Mouse (Mus musculus): ENCODE data around the gene Ugt1a7c. TPM values are rescaled to one million over a fixed set of nuclear protein-coding genes. Genes with fewer than 3 reads are reported as not detected.
A peak's percentile ranks its signal among the peaks of the same experiment; 100 is the strongest.

The Ugt1a7c gene
- polyA plus RNA-seq, 1 experiment from 2014 or later: 1.3 TPM

DNA sequence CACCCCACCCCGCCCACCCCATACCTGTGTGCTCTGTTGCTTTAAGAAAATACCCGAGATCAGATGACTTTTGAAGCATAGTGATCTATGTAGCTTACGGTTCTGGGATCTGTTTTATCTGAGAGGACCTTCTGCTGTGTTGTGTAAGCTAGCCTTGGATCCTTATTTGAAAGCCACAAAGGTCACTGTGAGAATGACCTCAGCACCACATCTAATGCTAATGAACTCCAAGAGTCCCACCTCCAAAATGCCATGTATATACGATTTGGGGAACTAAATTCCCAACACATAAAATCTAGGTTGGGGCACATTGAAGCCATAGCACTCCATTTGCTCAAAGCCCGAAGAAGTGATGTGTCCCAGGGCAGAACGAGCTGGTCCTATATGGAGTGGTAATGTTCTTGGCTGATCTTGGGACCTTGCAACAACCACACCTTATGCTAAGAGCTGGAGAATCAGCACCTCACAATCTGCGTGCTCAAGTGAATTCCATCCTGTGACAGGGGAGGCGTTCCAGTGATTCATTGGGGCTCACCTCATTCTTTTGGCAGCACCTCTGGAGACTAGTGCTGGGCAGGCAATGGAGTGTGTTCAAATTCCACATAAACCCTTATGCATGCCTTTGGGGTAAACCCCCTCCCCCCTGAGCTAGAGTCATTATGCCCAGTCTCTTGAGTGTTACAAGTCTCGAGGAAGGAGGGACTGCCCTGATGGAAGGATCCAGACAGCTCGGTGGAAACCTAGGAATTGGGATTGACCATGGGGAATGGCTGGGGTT is 162.2 kb downstream of the Ugt1a7c start:
- Histone ChIP-seq H3K9me3 (ENCODE audit: control insufficient read depth, low read length) (peaks cover 58% of the 10 kb centered on the region), H3K4me3 (replicated peaks; ENCODE audit: low read length) (no peak overlapping the region), H3K9ac (no peak overlapping the region), H3K27ac (no peak overlapping the region), H3K27me3 (ENCODE audit: control insufficient read depth, insufficient read depth, low read length) (no peaks in the 10 kb centered on the region), H3K4me2 (replicated peaks) (no peak overlapping the region), H3K4me1 (replicated peaks; ENCODE audit: control insufficient read depth, insufficient read depth, low read length) (no peaks in the 10 kb centered on the region), H3K36me3 (replicated peaks; ENCODE audit: control insufficient read depth, insufficient read depth) (peaks cover 18% of the 10 kb centered on the region)
- no peak for DNase-seq (ENCODE audit: low spot score)
- WGBS: 81% methylated on average over 10 of the region's 10 CpGs
- no peak for ATAC-seq (ENCODE audit: low FRiP score)

DNA sequence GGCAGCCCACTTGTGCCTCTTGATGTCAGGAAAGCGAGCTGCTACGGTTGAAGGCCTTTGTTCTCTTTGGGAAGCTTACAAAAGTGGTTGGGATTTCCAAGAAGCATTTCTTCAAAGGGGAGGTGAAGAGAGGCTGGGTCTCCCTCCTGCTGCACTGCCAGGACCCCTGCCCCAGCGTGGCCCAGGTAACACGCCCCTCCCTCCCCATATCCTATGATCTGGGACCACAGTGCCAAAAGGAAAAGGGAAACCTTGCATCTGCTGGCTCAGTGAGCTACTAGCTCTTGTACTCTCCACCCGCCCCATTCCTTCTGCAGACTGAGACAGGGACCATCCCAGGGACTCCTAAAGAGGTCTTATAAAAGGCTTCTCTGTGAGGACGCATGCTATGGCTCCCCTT is 162.8 kb downstream of the Ugt1a7c start:
- ATAC-seq (ENCODE audit: low FRiP score) (no peak), DNase-seq (ENCODE audit: low spot score) (no peak)
- H3K4me2 ChIP-seq (replicated peaks): no peak overlapping the region
- no peak overlapping the region for H3K4me3 ChIP-seq (replicated peaks; ENCODE audit: low read length)
- H3K27ac ChIP-seq: no peak overlapping the region
- H3K27me3 ChIP-seq (ENCODE audit: control insufficient read depth, insufficient read depth, low read length): no peaks in the 10 kb centered on the region
- WGBS: 83% methylated on average over 6 of the region's 6 CpGs
- peaks cover 24% of the 10 kb centered on the region for H3K36me3 ChIP-seq (replicated peaks; ENCODE audit: control insufficient read depth, insufficient read depth)
- no peak overlapping the region for H3K9ac ChIP-seq
- H3K9me3 ChIP-seq (ENCODE audit: control insufficient read depth, low read length): peaks cover 52% of the 10 kb centered on the region
- no peaks in the 10 kb centered on the region for H3K4me1 ChIP-seq (replicated peaks; ENCODE audit: control insufficient read depth, insufficient read depth, low read length)

DNA sequence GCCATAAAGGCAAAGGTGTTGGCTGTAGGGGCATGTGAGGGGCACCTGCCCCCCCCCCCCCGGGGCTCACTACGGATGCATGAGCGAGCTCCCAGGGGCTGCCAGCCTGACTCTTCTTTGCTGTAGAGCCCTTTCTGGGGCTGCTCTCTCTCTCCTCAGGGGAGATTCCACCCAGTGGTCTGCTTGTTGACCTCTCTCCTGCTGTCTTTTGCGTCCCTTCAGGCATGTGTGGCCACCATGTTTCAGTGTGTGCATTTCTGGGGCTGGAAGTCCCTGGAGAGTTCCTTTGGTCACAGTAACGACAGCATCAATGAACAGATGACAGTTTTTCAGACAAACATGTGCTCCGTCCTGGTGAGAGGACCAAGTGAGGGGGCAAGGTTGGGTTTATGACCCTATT is 163.5 kb downstream of the Ugt1a7c start:
- H3K9ac ChIP-seq: no peak overlapping the region
- H3K36me3 ChIP-seq (replicated peaks; ENCODE audit: control insufficient read depth, insufficient read depth): peaks cover 31% of the 10 kb centered on the region
- WGBS: 61% methylated on average over 6 of the region's 6 CpGs
- H3K27me3 ChIP-seq (ENCODE audit: control insufficient read depth, insufficient read depth, low read length): no peaks in the 10 kb centered on the region
- H3K27ac ChIP-seq: no peak overlapping the region
- ATAC-seq (ENCODE audit: low FRiP score) (no peak), DNase-seq (ENCODE audit: low spot score) (no peak)
- peaks cover 45% of the 10 kb centered on the region for H3K9me3 ChIP-seq (ENCODE audit: control insufficient read depth, low read length)
- H3K4me2 ChIP-seq (replicated peaks): no peak overlapping the region
- H3K4me3 ChIP-seq (replicated peaks; ENCODE audit: low read length): no peak overlapping the region
- no peaks in the 10 kb centered on the region for H3K4me1 ChIP-seq (replicated peaks; ENCODE audit: control insufficient read depth, insufficient read depth, low read length)

DNA sequence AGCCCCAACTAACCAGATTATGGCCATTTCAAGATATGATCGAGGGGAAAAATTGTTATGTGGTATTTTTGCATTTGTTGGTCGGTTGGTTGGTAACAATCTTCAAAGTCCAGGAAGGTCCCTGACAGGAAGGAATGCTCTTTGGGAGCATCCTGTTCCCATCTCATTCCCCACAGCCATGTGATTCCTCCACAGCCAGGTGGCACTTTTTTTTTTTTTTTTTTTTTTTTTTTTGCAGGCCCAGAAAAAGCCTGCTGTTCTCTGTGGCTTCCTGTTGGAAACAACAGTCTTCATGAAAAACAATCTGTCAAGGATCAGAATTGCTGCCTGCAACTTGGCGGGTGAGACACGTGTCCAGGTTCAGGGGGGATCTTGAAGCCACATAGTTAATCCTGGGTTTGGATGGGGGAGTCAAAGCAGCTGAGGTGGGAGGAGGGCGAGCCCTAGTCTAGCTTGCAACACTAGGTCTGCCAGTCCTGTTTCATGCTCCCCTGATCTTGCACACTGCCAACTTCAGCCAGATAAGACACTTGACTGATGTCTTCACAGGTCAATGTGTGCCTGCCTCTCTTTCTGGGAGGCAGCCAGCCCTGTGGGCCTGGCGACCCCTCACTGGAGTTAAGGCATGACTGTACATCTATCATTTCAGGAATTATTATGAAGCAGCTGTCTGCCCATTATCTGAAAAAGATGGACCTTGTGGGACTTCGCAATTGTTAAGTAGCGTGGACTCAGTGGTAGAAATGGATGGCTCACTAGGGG is 164.2 kb downstream of the Ugt1a7c start:
- H3K4me2 ChIP-seq (replicated peaks): no peak overlapping the region
- no peak overlapping the region for H3K27ac ChIP-seq
- H3K4me3 ChIP-seq (replicated peaks; ENCODE audit: low read length): no peak overlapping the region
- peaks cover 38% of the 10 kb centered on the region for H3K36me3 ChIP-seq (replicated peaks; ENCODE audit: control insufficient read depth, insufficient read depth)
- WGBS: 73% methylated on average over 8 of the region's 8 CpGs
- H3K4me1 ChIP-seq (replicated peaks; ENCODE audit: control insufficient read depth, insufficient read depth, low read length): no peaks in the 10 kb centered on the region
- ATAC-seq (ENCODE audit: low FRiP score): peak; percentile 1; the same call in 1 of the 2 replicates
- peaks cover 38% of the 10 kb centered on the region for H3K9me3 ChIP-seq (ENCODE audit: control insufficient read depth, low read length)
- no peaks in the 10 kb centered on the region for H3K27me3 ChIP-seq (ENCODE audit: control insufficient read depth, insufficient read depth, low read length)
- no peak for DNase-seq (ENCODE audit: low spot score)
- H3K9ac ChIP-seq: no peak overlapping the region

DNA sequence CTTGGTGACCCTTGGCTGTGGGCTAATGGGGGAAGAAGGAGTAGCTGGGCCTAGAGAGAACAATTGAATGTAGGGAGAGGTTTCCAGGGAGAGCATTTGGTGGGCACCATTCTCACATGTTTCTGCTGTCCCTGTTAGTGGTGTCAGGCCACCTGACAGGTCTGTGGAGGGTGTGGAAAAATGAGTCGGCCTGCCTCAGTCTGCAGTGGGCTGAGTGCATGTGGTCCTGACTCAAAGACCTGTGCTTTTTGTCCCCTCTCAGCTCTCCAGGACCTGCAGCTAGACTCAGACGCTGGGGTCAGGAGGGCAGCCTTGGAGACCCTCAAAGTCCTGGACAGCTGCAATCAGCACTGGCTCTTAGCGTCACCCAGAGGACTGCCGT is 164.8 kb downstream of the Ugt1a7c start:
- 80% methylated on average over 4 of the region's 4 CpGs for WGBS
- no peak overlapping the region for H3K9ac ChIP-seq
- H3K36me3 ChIP-seq (replicated peaks; ENCODE audit: control insufficient read depth, insufficient read depth): peaks cover 44% of the 10 kb centered on the region
- no peak overlapping the region for H3K4me2 ChIP-seq (replicated peaks)
- no peak overlapping the region for H3K4me3 ChIP-seq (replicated peaks; ENCODE audit: low read length)
- H3K4me1 ChIP-seq (replicated peaks; ENCODE audit: control insufficient read depth, insufficient read depth, low read length): no peaks in the 10 kb centered on the region
- peaks cover 33% of the 10 kb centered on the region for H3K9me3 ChIP-seq (ENCODE audit: control insufficient read depth, low read length)
- DNase-seq (ENCODE audit: low spot score): no peak
- H3K27me3 ChIP-seq (ENCODE audit: control insufficient read depth, insufficient read depth, low read length): no peaks in the 10 kb centered on the region
- no peak overlapping the region for H3K27ac ChIP-seq
- ATAC-seq (ENCODE audit: low FRiP score): peak; percentile 5

DNA sequence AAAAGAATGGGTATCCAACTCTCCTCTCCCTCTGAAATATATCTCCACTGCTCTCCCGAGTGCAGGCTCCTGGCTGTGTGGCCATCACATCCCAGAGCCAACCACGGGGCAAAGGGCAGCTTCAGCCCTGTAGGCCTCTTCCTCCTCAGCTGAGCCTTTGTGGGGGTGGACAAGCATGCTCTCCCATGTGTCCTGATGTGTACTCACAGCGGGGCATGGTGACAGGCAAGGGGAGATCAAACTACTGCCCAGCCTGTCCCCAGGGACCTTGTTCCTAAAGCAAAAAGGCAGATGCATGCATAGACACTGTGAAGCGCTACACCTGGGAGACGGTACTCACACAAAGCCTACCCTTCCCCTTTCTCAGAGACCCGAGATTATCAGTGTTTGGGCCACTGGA is 165.3 kb downstream of the Ugt1a7c start:
- Histone ChIP-seq H3K4me2 (replicated peaks) (no peak overlapping the region), H3K27ac (no peak overlapping the region), H3K9me3 (ENCODE audit: control insufficient read depth, low read length) (peaks cover 28% of the 10 kb centered on the region), H3K36me3 (replicated peaks; ENCODE audit: control insufficient read depth, insufficient read depth) (peaks cover 48% of the 10 kb centered on the region), H3K9ac (no peak overlapping the region), H3K27me3 (ENCODE audit: control insufficient read depth, insufficient read depth, low read length) (no peaks in the 10 kb centered on the region), H3K4me3 (replicated peaks; ENCODE audit: low read length) (no peak overlapping the region), H3K4me1 (replicated peaks; ENCODE audit: control insufficient read depth, insufficient read depth, low read length) (no peaks in the 10 kb centered on the region)
- WGBS: 82% methylated on average over 6 of the region's 6 CpGs
- ATAC-seq (ENCODE audit: low FRiP score): peak; percentile 1; the same call in 1 of the 2 replicates
- no peak for DNase-seq (ENCODE audit: low spot score)

DNA sequence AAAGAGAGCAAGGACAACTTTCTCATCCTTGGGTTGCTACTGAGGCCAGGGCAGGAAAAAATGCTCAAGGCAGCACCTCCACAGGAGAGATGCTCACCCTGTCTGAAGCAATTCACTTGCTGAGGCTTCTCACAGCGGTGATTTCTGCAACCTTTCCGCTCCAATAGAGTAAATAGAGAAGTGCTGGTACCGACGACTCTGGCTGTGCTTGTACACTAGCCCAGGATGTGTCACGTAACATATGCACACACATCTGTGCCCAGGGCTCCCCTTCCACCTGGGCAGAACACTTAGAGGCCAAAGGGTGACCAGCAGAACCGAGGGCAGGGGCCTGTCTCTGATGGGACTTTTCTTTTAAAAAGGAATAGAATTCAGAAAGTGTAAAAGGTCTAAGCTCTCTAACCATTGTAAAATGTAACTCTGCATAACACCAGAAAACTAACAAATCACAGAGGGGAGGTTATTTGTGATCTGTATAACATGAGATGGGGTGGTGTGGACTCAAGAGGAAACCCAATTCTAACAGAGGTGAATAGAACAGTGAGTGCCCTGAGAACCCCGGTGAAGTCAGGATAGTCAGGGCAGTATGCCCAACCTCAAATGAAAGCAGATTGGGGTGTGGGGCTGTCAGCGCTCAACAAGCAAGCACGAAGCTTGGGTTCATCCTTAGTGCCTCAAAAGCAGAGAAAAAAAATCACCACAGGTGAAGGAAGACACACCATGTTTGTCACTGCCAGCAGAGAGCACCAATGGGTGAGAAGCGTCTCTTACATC is 165.9 kb downstream of the Ugt1a7c start:
- Histone ChIP-seq H3K9me3 (ENCODE audit: control insufficient read depth, low read length) (peaks cover 21% of the 10 kb centered on the region), H3K4me1 (replicated peaks; ENCODE audit: control insufficient read depth, insufficient read depth, low read length) (no peaks in the 10 kb centered on the region), H3K27me3 (ENCODE audit: control insufficient read depth, insufficient read depth, low read length) (no peaks in the 10 kb centered on the region), H3K9ac (no peak overlapping the region), H3K4me3 (replicated peaks; ENCODE audit: low read length) (no peak overlapping the region), H3K27ac (no peak overlapping the region), H3K4me2 (replicated peaks) (no peak overlapping the region), H3K36me3 (replicated peaks; ENCODE audit: control insufficient read depth, insufficient read depth) (peaks cover 55% of the 10 kb centered on the region)
- ATAC-seq (ENCODE audit: low FRiP score): no peak
- DNase-seq (ENCODE audit: low spot score): no peak
- 83% methylated on average over 10 of the region's 10 CpGs for WGBS

DNA sequence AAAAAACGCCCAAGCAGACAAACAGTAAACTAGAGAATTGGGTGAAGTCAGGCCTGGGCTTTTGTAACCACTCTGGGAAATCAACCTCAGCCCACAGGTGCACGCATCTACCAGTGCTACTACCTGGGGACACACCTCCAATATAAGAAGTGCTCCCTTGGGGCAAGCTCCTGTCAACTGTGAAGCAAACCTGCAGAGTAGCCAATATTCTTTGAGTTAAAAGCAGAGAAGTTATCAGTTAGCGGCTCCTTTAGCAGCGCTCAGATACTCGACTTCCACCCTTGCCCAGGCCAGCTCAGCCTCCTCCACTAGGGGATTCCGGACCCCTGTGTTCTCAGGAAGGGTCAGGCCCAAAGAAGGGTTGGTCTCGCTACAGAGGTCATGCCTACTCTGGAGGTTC is 166.8 kb downstream of the Ugt1a7c start:
- DNase-seq (ENCODE audit: low spot score): no peak
- peaks cover 12% of the 10 kb centered on the region for H3K9me3 ChIP-seq (ENCODE audit: control insufficient read depth, low read length)
- H3K4me3 ChIP-seq (replicated peaks; ENCODE audit: low read length): no peak overlapping the region
- peaks cover 64% of the 10 kb centered on the region for H3K36me3 ChIP-seq (replicated peaks; ENCODE audit: control insufficient read depth, insufficient read depth)
- WGBS: 88% methylated on average over 7 of the region's 7 CpGs
- H3K4me2 ChIP-seq (replicated peaks): no peak overlapping the region
- no peaks in the 10 kb centered on the region for H3K27me3 ChIP-seq (ENCODE audit: control insufficient read depth, insufficient read depth, low read length)
- H3K9ac ChIP-seq: no peak overlapping the region
- no peak for ATAC-seq (ENCODE audit: low FRiP score)
- H3K4me1 ChIP-seq (replicated peaks; ENCODE audit: control insufficient read depth, insufficient read depth, low read length): no peaks in the 10 kb centered on the region
- no peak overlapping the region for H3K27ac ChIP-seq

DNA sequence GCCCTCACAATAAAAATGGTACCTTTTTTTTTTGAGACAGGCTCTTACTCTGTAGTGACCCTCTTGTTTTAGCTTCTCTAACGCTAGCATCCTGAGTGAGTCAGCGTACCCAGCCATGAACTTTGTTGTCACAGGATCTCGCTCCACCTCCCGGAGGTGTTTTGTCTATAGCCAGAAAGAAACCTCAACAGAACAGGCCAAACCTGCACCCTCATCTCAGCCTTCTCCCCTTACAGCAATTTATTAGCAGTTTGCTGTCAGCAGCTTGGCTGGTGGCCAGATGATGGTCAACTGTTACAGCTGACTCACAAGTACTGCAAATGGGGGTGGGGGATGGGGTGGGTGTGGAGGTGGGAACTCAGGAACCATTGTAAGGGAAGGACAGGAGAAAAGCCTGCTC is 167.4 kb downstream of the Ugt1a7c start:
- peak; percentile 69 for DNase-seq (ENCODE audit: low spot score)
- no peak overlapping the region for H3K27ac ChIP-seq
- ATAC-seq (ENCODE audit: low FRiP score): no peak

More for the DNA sequence above, 167.4 kb downstream of the Ugt1a7c start:
- Histone ChIP-seq H3K4me3 (replicated peaks; ENCODE audit: low read length) (no peak overlapping the region), H3K9ac (no peak overlapping the region), H3K27me3 (ENCODE audit: control insufficient read depth, insufficient read depth, low read length) (no peaks in the 10 kb centered on the region), H3K9me3 (ENCODE audit: control insufficient read depth, low read length) (peaks cover 6% of the 10 kb centered on the region), H3K4me2 (replicated peaks) (no peak overlapping the region), H3K4me1 (replicated peaks; ENCODE audit: control insufficient read depth, insufficient read depth, low read length) (no peaks in the 10 kb centered on the region), H3K36me3 (replicated peaks; ENCODE audit: control insufficient read depth, insufficient read depth) (peaks cover 70% of the 10 kb centered on the region)
- 82% methylated on average over 4 of the region's 4 CpGs for WGBS
